Mouse (Mus musculus) frontal cortex, adult (tissue): Measurements from ENCODE around the gene Nxt1.

ENCODE experiments used
- ATAC-seq: cut with Nextera tagmentation; 2 replicates; pipeline ENCODE4 v1.9.2; 2017; ENCODE audit warnings: mild to moderate bottlenecking, moderate library complexity, mixed read lengths; ENCODE audit not compliant: low TSS enrichment

Gene Nxt1

DNA sequence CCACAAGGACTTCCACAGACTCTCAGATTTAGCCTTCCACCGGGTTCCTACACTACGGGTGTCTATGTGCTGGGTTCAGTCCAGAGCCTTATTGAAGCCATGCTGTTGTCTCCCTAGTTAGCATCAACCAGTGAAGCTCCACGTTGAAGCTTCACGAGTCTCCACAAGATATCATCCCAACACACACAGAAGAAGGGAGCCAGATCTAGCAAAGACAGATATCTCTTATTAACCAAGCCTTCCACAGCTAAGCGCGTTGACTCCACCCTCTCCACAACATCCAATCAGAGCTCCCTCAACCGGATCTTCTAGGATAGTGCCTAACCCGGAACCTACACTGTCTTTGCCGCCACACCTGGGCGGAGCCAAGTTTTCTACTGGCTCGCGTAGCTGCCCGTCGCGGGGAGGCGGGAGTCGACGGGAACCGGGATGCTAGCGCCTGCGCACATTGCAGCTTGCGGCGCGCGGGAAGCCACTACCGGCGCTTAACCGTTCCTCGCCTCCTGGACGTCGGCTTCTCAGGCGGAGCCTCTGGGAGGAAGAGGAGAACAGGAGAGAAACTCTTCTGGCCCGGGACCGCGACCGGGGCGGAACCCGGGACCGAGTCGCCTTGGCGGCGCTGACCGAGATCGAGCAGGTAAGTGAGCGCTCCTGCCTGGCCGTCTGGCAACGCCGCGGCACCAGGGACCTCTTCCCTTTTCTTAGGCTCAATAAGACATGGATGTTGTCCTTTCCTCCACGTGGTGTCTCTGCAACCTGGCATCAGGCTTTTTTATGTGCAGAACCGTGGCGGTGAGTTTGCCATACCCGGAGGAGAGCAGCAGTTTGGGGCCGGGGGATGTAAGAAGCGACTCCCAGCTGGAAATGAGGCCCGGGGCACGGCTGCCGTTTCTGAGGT, at the start of gene Nxt1:
Gene Nxt1 (plus strand): TSS at position 403 of the 898 bp plus-strand sequence.
- peak; percentile 98 for ATAC-seq

DNA sequence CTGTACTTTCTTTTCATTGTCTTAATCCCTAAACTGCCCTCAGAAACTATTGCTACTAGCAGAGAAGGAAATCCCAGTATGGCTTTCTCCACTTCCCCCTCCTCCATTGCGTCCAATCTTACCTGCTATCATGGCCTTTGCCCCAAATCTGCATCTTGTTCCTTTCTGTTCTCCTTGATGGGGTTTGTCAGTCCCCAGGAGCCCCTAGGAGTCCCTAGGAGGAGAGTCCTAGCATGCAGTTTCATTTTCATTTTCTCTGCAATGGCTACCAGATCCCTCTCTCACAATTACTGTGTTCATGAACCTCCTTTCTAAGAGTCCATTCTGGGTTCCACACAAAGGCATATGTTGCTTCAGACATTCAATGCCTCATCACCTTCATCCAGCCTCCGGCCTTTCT, 49.3 kb upstream of the Nxt1 start:
- ATAC-seq = no peak

DNA sequence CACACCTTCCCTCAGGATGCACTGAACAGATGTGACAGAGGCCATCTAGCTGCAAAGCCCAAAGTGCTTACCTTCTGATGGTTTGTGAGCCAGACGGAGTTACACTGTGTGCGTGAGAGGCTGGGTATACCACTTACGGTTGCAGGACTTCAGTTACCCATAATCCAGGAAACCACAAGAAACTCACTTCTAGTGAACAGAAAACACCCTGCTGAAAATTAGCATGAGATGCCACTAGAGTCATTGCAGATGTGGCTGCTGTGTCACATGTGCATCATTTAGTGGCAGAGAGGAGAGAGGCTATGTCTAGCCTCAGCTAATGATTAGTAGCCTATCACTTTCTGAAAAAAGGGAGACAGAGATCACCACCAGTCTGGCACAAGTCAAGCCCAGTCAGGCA, 47.9 kb upstream of the Nxt1 start:
- no peak for ATAC-seq

DNA sequence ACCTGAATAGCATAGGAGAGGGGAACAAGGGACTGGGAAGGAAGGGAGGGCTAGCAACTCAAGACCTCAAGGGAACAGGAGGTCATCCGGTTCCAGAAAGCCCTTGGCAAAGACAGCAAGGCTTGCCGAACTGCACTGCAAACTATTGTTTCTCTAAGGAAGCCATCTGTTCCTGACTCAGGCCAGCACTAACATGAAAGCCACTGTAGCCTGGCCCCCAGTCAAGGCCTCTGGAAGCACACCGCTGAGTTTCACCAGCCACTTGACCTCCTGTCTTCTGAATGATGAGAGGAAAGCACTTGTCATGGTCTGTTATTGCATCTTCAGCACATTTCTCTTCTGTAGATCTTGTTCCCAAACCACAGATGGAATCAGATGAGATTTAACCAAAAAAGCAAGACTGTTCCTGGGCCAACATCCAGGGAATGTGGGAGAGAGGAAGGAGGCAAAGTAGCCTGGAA, 45.4 kb upstream of the Nxt1 start:
- ATAC-seq = peak; percentile 93

DNA sequence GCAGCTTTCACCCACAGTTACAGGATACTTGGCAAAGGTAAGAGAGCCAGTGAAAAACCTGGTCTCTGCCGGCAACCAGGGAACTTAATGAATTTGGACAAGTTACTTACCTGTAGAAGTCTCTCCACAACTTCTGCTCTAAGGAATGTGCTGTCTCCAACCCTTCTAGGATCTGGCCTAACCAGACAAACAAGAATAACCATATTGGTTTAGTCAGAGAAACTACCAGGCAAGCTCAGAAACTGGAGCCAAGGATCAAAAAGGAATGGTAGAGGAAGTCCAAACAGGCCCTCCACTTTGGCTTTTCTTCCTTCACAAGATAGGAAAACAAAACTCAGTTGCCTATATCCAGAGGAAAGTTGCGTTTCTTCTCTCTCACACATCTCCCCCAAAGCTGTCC, 41.4 kb upstream of the Nxt1 start:
- ATAC-seq = no peak

DNA sequence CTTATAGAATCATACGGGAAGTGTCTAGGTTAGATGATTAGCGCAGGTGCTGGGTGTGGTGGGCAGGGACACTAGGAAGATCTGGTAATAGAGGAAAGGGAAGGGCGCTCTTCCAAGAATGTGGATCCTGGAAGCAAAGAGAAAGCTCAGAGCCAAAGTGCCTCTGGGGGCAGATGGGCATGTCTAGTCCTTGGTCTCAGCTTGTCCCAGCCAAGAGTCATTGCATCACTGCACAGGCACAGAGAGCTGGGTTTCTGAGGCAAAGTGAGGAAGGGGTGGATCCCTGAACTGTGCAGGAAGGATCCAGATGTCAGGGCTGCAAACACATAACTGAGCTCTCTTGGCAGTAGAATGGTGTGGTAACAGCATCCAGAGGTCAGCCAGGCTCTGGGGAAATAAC, 40.8 kb upstream of the Nxt1 start:
- ATAC-seq = no peak

DNA sequence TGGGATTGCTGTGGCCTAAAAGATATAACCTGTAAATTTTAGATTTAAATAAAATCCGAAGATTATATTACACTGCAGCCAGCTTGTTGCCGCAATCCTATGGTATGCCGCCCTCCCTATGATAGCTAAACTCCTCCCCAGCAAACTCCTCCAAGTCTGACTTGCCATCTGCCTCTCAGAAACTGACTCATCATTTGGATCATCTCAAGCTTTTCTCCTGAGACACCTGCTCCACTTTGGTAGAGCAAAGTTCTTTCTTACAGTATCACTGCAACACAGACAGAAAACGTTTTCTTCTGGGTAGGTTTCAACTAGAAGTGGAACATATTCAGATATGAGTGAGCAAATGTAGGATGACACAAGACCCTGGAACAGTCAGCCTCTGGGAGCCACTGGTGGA, 37.9 kb upstream of the Nxt1 start:
- ATAC-seq = peak; percentile 98

DNA sequence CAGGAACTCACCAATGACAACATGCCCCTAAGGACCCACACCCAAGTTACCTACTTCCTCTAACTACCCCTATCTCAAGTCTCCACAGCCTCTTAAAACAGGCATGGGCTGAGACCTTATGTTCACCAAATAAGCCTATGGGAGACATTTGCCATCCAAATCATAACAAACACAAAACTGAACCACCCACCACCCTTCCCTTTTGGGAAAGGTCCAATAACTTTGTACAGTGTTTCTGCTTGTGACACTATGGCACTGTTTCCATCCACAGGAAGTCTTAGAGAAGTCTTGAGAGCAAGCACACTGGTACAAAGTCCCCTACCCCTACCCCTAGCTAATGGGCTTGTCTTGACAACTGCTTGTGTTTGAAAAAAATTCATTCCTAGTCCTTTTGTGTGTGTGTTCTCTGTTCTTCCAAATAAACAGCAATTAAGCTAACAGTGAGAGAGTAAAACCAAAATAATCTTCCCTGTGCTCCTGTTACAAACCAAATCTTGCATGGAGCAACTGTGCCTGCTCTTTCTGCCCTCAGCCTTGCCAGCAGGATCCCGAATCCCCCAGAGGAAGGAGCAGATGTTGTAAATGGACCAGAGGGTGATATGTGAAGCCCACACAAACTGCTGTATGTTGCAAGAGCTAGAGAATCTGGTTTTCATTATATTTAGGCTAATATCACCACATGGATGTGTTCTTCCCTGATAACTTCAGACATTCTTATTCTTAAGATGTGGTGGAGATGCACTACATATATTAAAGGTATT, 29.6 kb upstream of the Nxt1 start:
- no peak for ATAC-seq

DNA sequence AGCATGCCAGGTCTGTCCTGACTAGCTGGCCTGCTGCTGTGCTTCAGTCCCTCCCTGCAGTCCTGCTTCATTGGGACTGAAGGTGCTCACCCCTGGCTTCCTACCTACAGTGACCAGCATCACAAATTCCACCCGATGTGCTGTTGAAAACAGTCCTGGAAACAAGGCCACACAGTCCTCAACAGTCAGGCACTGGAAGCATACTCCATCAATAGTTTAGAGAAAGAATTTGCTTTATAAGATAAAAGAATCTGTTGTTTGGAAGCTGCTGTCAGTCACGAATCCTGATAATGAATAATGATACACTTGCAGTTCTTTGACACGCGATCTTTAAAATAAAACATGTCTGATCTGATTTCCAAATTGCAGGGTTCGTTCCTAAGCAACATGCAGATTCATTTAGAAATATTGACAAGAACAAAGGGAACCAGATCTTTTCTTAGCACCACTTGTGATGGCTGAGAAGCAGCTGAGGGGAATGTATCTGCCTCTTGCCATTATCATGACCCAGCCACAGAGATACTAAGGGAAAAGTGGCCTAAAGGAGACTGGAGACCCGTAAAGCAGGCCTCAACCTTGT, 27.9 kb upstream of the Nxt1 start:
- ATAC-seq = no peak; the same call in 1 of the 2 replicates

DNA sequence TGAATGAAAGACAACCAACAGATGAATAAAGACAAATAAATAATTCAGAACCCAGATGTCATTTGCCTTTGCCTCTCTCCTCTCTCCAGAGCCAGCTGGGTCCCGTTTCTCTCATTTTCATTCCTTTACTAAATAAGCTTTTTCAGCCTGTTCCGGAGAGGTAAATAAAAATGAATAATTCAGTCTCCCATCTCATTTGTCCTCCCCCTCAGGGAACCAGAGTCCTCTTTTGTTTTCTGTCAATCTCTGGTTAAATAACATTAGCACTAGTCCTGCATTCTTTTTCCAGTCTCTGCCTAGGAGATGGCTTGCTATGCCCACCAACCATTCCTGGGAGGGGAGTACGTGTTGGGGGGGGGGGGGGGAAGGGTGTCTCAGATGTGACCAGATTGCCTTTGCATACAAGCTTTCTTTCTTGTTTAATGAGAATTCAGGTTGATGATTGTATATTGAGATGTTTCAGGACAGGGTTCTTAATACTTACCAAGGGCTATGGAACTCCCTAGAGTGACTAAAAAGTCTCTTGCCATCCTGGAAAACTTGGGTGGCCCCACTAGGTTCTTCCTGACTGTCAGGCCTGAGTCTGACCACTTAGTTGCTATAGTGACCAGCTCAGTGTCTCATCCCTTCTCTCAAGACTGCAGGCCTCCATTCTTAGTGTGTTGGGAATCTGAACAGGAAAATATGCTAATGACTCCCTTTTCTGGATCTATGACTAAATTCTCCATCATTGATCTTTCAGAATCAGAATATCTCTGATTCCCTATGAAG, 21.6 kb upstream of the Nxt1 start:
- ATAC-seq = no peak

DNA sequence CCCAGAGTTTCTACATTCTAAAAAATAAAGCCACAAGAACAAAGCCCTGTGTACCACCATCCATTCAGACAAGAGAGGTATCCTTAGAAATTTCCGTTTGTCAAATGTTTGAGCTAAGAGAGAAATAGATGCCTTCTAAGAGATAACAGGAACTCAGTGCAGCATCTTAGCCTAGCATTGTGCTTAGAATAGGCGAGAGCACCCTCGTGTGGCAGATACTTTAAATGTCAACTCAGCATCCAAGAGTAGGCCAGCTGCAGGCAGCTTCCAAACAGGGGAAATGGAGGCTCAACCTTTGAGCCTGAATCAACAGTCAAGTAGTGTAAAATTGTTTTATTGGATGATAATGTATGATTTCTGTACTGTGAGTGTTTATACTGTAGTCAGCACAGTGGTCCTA, 17.4 kb upstream of the Nxt1 start:
- peak; percentile 99 for ATAC-seq

DNA sequence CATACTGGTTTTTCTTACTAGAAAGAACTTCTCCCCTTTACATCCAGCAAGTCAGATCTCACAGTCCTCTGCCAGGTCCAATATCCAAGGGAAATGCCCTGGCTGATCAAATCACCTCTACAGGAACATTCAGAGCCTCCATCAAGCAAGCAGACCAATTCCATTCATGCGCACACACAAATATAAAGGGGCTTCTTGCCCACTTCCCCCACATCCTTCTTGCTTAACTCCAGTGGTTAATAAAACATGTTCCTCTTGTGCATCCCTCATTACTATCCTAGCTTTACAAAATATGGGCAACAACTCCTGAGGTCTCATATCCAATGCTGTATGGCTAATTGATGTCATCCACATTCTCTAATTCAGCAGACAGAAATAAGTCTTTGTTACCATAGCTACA, 8.9 kb upstream of the Nxt1 start:
- no peak for ATAC-seq

DNA sequence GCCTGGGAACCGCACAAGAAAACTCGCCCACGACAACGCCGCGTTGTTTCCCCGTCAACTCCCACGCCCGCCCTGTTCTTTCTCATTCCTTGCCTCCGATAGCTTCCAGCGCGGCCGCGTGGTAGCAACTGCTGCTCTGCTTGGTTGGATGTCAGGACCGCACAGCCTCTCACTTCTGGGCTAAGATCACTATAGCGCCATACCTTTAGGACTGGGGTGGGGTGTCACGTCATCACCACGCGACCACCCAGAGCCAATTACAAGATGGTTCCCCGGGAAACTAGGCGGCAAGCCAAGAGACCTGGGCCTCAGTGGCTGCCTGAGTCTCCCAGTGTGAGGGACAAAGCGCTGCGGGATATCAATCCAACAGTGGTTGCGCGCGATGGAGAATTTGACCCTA, 5.4 kb downstream of the Nxt1 start:
- peak; percentile 17 for ATAC-seq

DNA sequence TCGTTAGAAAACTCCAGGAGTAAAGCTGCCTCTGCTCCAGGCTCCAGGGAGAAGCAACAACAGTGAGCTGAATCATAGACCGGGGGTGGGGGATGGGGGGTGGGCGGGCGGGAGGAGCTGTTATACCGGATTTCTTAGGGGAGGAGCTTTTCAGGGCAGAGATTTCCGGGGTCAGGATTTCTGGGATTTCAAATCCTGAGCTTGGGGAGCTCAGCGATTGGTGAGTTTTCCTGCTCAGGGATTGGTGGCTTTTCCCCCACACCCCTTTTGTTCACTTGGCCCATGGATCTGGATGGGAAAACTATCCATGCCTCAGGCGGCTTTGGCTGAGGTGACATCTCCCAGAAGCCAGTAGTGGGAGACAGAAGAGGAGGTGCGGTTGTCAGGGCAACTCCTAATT, 6.9 kb downstream of the Nxt1 start:
- ATAC-seq = peak; percentile 29

DNA sequence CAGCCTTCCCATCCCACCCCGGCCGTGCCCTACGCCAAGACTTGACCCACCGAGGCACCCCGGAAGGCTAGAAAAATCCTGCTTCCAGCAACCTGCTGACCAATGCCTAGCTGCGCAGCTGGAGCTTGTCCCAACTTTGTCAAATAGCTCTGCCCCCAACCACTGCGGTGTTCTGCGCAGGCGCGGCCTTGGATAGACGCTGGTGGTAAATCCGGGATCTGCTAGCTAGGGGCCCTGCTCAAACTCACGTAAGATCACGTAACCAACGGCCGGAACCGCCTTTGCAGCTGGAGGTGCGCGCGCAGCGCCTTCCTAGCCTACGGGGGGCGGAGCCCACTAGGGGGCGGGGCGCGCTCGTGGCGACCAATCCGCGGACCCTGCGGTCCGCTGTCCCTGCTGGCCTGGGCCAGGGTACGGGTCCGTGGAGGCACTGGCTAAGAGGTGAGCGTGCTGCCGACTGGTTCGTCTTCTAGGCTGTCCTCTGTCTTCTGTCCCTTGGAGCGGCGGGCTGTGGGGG, 8.4 kb downstream of the Nxt1 start, which contains the start of gene Gzf1:
Gene Gzf1 (plus strand): TSS at position 249 of the 517 bp plus-strand sequence.
- peak; percentile 84 for ATAC-seq

DNA sequence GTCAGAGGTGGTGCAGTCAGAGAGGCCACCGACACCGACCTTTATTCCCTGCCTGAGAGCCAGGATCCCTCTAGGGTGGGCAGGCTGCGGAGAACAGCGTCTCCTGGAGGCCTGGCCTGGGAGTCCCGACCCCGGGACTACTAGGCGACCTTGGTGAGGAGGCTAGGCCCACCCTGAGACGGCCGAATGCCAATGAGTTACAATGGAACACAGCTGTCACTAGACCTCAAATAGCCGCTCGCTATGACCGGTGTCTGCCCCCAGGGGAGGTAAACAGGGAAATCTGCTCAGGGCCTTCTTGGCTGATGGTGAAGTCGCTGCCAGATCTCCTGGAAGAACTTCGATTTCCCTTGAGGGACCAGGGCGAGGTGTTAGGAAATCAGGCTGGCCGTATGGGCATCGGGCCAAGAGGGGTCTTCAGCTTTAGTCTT, 9.1 kb downstream of the Nxt1 start:
- ATAC-seq = peak; percentile 5

DNA sequence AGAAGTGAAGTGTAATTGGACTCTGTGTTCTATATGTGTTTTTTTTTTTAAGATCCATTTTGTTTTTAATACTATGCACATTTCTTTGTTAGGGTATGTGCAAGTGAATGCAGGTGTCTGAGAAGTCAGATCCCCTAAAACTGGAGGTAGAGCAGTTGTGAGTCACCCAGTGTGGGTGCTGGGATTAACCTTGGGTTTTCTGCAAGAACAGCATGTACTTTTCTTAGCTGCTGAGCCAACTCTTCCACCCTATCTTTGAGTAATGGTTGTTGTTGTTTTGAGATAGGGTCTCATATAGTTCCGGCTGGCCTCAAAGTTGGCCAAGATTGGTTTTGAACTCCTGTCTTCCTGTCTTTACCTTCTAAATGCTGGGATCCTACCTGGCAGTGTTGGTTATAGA, 10.6 kb downstream of the Nxt1 start:
- ATAC-seq = no peak

DNA sequence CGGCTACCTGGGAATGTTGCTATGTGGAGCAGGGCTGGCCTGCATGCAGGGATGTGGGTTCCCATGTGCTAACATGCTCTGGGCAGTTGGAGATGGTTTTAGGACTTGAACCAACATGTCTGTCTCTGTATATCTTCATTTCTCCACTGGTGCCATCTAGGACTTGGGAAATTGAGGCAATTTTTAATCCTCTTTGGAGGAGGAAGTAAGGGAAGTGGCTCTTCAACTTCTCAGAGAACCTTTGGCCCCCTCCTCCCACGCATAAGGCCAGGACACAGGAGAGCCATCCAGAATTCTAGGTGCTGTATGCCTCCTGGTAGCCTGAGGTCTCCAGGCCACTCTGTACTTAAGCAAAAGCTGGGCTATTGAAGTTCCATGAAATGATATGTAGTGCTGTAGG, 12.6 kb downstream of the Nxt1 start:
- ATAC-seq = no peak

DNA sequence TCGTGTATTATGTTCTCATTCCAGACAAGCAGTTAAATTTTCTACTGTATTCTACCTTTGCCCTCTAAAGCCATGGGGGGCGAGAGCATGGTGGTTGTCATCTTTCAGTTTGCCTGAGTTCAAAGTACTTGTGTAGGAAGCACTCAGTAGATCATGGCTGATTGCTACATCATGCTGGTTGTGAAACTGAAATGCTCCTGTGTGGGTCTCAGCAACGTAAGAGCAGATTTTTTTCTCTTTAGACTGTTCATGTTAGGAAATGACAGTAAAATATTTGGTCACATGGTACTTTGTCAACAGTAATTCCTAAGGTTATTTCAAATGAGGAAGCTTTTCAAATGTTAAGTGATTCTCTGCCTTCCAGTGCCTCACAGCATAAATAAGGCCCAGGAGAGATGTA, 13.3 kb downstream of the Nxt1 start:
- no peak for ATAC-seq

DNA sequence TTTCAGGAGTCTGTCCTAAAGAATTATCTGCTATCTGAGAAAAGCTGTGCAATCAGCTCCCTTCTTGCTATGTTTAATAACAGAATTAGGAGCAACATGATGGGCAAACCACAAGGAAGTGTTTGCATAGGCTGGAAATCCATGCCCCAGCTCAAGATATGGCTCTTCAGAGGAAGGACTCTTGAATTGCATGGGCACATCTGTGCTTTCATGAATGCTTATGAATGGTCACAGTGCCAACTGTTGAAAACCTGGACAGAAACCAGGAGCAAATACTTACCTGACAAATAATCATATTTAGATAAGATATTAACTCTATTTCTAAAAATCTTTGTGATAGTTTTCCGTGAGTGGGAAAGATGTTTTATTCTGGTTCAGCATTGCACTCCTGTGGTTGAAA, 14.5 kb downstream of the Nxt1 start:
- ATAC-seq = no peak

DNA sequence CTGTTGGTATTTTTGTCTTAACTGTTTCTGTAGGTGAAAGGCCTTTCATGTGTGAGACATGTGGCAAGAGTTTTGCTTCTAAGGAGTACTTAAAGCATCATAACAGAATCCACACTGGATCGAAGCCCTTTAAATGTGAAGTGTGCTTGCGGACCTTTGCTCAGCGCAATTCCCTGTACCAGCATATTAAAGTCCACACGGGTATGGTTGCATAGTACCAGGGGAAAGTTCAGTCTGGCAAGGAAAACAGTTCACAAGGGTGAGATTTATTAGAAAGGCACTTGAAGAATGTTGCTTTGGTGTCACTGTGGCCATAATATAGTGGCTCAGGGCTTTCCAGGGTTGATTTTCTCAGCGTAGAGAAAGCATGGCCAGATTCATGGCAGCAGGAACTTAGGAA, 15.6 kb downstream of the Nxt1 start:
- ATAC-seq = no peak
